Mouse (Mus musculus) heart, adult 2 months (tissue): ENCODE measurements around the gene Dkk3. TPM values are rescaled to one million over a fixed set of nuclear protein-coding genes. Genes with fewer than 3 reads are reported as not detected.

Source experiments
- DNase-seq, 2 experiments: peaks; one replicate each; pipeline ENCODE4 v3.0.0; 2021
- H3K27ac ChIP-seq: fragments of 200-600 bp; 2 replicates; pipeline ENCODE4 v1.8.1; 2022
- H3K27me3 ChIP-seq: fragments of 200-500 bp; 2 replicates; pipeline ENCODE4 v1.6.1; 2012; ENCODE audit warnings: mild to moderate bottlenecking, low read length, inconsistent platforms, mixed read lengths; ENCODE audit not compliant: control insufficient read depth, insufficient read depth
- H3K36me3 ChIP-seq: fragments of 200-500 bp; 2 replicates; pipeline ENCODE4 v1.6.1; 2012; ENCODE audit warnings: low read length, inconsistent platforms; ENCODE audit not compliant: control insufficient read depth, insufficient read depth
- H3K4me1 ChIP-seq: fragments of 200-500 bp; 2 replicates; pipeline ENCODE4 v1.6.1; 2011; ENCODE audit warnings: low read length; ENCODE audit not compliant: control insufficient read depth, insufficient read depth
- H3K4me3 ChIP-seq: fragments of 200-600 bp; 2 replicates; pipeline ENCODE4 v1.8.1; 2022
- H3K79me2 ChIP-seq: fragments of 200-500 bp; replicated peaks from 2 replicates; pipeline ENCODE4 v1.6.1; 2012; ENCODE audit warnings: mild to moderate bottlenecking, inconsistent platforms, low read length, moderate library complexity, mixed read lengths; ENCODE audit not compliant: control insufficient read depth, insufficient read depth
- H3K9ac ChIP-seq: fragments of 200-500 bp; 2 replicates; pipeline ENCODE4 v1.6.1; 2012; ENCODE audit warnings: low read depth, mild to moderate bottlenecking, control low read depth, inconsistent platforms, low read length, mixed read lengths
- CTCF ChIP-seq: fragments of 200-600 bp; IDR thresholded peaks from 2 replicates; pipeline ENCODE4 v1.8.1; 2022; ENCODE audit warnings: antibody characterized with exemption, mild to moderate bottlenecking, moderate library complexity
- EP300 ChIP-seq: fragments of 200-500 bp; IDR thresholded peaks from 2 replicates; pipeline ENCODE4 v1.6.1; 2011; ENCODE audit warnings: low read depth, low read length, control low read depth; ENCODE audit not compliant: insufficient read depth
- POLR2A ChIP-seq: fragments of 200-500 bp; IDR thresholded peaks from 2 replicates; pipeline ENCODE4 v1.6.1; 2011; ENCODE audit warnings: mild to moderate bottlenecking, low read depth, low read length, control low read depth; ENCODE audit not compliant: insufficient read depth
- WGBS: fragments of 180-500 bp; shearing (Covaris S2); methylation state at CpG from one replicate; pipeline ENCODE4 v1.1.7; 2018; 5-methylcytosine and 5-hydroxymethylcytosine counted together
- intact Hi-C: fragments of 180-260 bp; cut with DNase I; formaldehyde crosslinking; loops from one replicate; pipeline ENCODE4 v1.15.1; 2025
- polyA plus RNA-seq: library from polyadenylated mRNA; depleted of rRNA; stranded (reverse); fragments of >200 nt; gene quantifications from 2 replicates; pipeline ENCODE4 v1.2.3, GENCODE M21; 2012
- total RNA-seq, 2 experiments: library from RNA; stranded (reverse); gene quantifications; 2 replicates each; pipeline ENCODE4 v1.2.3; 2021

Gene Dkk3
- total and polyA plus RNA-seq, 3 experiments: 45.1 to 48.3 (median 45.7) TPM

DNA sequence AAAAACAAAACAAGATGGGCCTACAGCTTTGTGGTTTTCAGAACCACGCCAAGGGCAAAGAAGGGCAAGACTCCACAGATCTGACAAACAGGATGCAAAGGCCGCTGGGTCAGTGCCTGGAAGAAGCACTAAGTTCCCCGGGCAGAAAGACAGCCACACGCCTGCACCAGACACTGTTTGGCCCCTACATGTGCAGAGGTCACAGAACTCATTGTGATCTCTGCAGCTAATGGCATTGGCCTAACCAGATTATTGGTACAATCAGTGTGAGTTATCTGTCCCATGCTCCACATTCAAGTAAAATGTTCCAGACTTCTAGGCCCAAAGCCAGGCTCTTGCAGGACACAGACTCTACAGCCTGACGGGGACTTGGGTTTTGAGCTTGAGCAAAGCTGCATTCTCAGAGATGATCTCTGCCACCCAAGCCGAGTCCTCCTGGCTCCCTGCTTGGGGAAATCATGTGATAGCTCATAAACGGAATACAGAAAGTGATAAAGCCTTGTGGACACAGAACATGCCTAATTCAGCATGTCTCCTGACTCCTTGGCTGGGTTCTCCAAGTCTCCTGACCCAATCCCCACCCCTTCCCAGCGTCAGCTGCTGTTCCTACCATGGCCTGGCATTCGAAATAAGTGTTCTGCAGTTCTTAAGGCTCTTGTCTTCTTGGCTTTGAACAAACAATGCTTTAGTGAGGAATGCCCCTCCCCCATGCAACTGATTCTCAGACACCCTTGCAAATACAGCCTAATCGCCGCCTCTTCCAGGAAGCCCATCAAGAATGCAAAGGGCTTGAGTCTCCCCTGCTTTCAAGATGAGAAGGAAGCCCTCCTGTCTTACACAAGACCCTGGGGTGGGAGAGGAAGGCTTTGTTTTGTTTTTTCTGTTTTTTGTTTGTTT lies 20.1 kb downstream of the Dkk3 start:
- Histone ChIP-seq H3K9ac (no peak overlapping the region), H3K27ac (peak overlapping the region; percentile 10), H3K36me3 (no peaks in the 10 kb centered on the region), H3K4me1 (peaks cover 8% of the 10 kb centered on the region), H3K79me2 (no peaks in the 10 kb centered on the region), H3K27me3 (no peaks in the 10 kb centered on the region), H3K4me3 (no peak overlapping the region)
- peak in 1 of 2 experiments; percentile 55 for DNase-seq
- intact Hi-C loops: no loop called here
- 0 out of 2 replicates have a peak, but pooled peaks have one; percentile 42 for TF ChIP-seq EP300
- TF ChIP-seq POLR2A: no peak
- WGBS: 43% methylated on average over 11 of the region's 11 CpGs

DNA sequence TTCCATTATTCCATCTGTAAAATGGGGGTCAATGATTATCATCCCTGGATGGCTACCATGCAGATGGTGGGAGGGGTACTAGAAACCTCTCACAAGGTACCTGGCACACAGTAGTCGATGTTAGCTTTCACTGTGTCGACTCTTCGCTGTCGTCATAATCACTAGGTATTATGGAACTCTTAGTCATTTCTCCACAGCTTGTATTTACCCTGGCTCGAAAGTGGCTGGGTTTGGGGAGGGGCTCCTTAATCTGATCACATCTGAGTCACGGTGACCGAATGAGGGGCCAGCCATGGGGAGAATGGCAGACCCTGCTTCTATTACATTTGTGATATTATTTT lies 20.7 kb downstream of the Dkk3 start:
- intact Hi-C loops: no loop called here
- DNase-seq: no peak
- Histone ChIP-seq H3K27me3 (no peaks in the 10 kb centered on the region), H3K9ac (no peak overlapping the region), H3K4me3 (no peak overlapping the region), H3K79me2 (no peaks in the 10 kb centered on the region), H3K27ac (peak overlapping the region; percentile 10), H3K36me3 (no peaks in the 10 kb centered on the region), H3K4me1 (peaks cover 8% of the 10 kb centered on the region)
- TF ChIP-seq EP300: no peak
- no peak for TF ChIP-seq POLR2A
- no peak for TF ChIP-seq CTCF
- 64% methylated on average over 7 of the region's 7 CpGs for WGBS

DNA sequence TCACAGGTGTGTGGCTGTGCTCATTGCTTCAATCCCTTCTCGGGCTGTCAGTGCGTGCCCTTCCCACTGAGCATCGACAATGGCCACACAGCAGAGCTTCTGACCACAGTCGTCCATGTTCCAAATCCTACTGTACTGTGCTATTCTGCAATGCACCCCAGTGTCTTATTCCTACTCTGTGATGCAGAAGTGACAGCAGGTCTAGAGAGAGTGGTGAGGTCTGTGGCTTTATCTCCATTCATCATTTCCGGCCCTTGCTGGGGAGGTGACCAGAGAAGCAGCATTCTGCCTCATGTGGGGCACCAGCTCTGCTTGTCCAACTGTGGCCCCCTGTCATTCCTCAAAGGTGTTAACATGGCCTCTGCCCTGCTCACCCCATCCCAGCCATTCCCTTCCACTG lies 22.3 kb downstream of the Dkk3 start:
- H3K4me1 ChIP-seq: peaks cover 8% of the 10 kb centered on the region
- no peaks in the 10 kb centered on the region for H3K27me3 ChIP-seq
- no peak overlapping the region for H3K9ac ChIP-seq
- no peaks in the 10 kb centered on the region for H3K36me3 ChIP-seq
- DNase-seq: no peak
- intact Hi-C loops: no loop called here
- no peaks in the 10 kb centered on the region for H3K79me2 ChIP-seq
- TF ChIP-seq POLR2A (no peak), EP300 (no peak), CTCF (no peak)
- no peak overlapping the region for H3K27ac ChIP-seq
- WGBS: 87% methylated on average over 5 of the region's 5 CpGs
- H3K4me3 ChIP-seq: no peak overlapping the region

DNA sequence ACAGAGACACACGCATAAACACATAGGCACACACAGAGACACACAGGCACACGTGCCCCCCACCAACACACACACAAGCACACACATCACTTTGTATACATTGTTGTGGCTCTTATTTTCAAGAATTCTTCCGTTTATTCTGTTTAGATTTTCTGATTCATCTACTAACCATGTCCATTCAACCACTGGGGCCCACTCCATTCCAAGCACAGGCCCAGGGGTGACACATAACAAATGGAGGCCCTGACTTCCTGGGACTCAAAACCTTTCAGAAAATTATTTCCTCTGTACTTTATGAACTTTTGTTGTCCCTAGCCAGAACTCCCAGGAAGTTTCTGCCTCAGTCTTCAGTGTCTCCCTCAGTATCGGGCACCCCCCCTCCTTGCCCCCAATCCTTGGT lies 23.7 kb downstream of the Dkk3 start:
- H3K27me3 ChIP-seq: no peaks in the 10 kb centered on the region
- H3K27ac ChIP-seq: no peak overlapping the region
- no peak for DNase-seq
- H3K4me3 ChIP-seq: no peak overlapping the region
- peaks cover 10% of the 10 kb centered on the region for H3K4me1 ChIP-seq
- 91% methylated on average over 4 of the region's 4 CpGs for WGBS
- intact Hi-C loops: no loop called here
- no peak for TF ChIP-seq POLR2A
- no peak for TF ChIP-seq CTCF
- TF ChIP-seq EP300: no peak
- H3K79me2 ChIP-seq: no peaks in the 10 kb centered on the region
- no peaks in the 10 kb centered on the region for H3K36me3 ChIP-seq
- H3K9ac ChIP-seq: no peak overlapping the region

DNA sequence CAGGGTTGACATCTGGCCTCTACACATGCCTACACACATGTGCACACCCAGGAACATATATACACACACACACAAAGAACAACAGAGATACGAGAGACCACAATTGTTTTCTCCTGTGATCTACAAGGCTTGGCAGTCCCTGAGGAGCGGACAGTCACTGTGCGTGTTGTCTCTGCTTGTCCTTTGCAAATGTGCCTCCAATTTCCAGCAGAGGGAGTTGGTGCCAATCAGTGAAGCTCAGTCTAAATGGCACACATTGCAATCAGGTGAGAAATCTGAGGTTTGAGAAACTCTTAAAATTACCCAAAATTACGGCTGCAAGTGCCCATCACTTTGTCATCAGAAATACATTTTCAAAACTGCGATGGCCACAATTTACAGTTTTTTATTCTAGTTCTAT lies 25.6 kb downstream of the Dkk3 start:
- no peaks in the 10 kb centered on the region for H3K36me3 ChIP-seq
- H3K4me1 ChIP-seq: peaks cover 6% of the 10 kb centered on the region
- H3K27me3 ChIP-seq: no peaks in the 10 kb centered on the region
- no peak overlapping the region for H3K9ac ChIP-seq
- no peak overlapping the region for H3K4me3 ChIP-seq
- intact Hi-C loops: no loop called here
- TF ChIP-seq POLR2A (no peak), CTCF (peak; percentile 34)
- no peak overlapping the region for H3K27ac ChIP-seq
- H3K79me2 ChIP-seq: no peaks in the 10 kb centered on the region
- DNase-seq: no peak
- WGBS: 85% methylated on average over 5 of the region's 5 CpGs

- intact Hi-C loops: no loop called here
- Histone ChIP-seq H3K27me3 (no peaks in the 10 kb centered on the region), H3K4me3 (no peak overlapping the region), H3K79me2 (no peaks in the 10 kb centered on the region), H3K4me1 (peaks cover 9% of the 10 kb centered on the region), H3K9ac (no peak overlapping the region), H3K27ac (no peak overlapping the region), H3K36me3 (no peaks in the 10 kb centered on the region)
- WGBS: 78% methylated on average over 6 of the region's 6 CpGs
- DNase-seq: no peak
- TF ChIP-seq POLR2A: no peak
- no peak for TF ChIP-seq CTCF
- no peak for TF ChIP-seq EP300
Measured at GRCm38 (mm10) chr7:112132005-112132404, 26.9 kb downstream of the Dkk3 start.
